Mouse (Mus musculus): ENCODE measurements around the gene Pam.

- TF ChIP-seq CTCF (IDR thresholded peaks at IDR 0.05; ENCODE audit: borderline replicate concordance, control insufficient read depth, extremely low read depth, insufficient read depth, low read length, poor library complexity) (no peak), POLR2A (IDR thresholded peaks at IDR 0.05; ENCODE audit: control insufficient read depth, extremely low read depth, insufficient read depth, low read length, poor library complexity) (no peak)
Observed at GRCm38 (mm10) chr1:97745712-97746111, 349.7 kb downstream of the Pam start.

Data from thymus, adult 2 months (tissue).